Mouse (Mus musculus) adrenal gland, adult (tissue): ENCODE results near the gene Col9a2.

ENCODE experiments used
- DNase-seq, 2 experiments: peaks; one replicate each; pipeline ENCODE4 v3.0.0; 2022 to 2023; ENCODE audit warnings: low spot score in 1 of 2; ENCODE audit not compliant: inconsistent age in 2 of 2

Col9a2 gene

DNA sequence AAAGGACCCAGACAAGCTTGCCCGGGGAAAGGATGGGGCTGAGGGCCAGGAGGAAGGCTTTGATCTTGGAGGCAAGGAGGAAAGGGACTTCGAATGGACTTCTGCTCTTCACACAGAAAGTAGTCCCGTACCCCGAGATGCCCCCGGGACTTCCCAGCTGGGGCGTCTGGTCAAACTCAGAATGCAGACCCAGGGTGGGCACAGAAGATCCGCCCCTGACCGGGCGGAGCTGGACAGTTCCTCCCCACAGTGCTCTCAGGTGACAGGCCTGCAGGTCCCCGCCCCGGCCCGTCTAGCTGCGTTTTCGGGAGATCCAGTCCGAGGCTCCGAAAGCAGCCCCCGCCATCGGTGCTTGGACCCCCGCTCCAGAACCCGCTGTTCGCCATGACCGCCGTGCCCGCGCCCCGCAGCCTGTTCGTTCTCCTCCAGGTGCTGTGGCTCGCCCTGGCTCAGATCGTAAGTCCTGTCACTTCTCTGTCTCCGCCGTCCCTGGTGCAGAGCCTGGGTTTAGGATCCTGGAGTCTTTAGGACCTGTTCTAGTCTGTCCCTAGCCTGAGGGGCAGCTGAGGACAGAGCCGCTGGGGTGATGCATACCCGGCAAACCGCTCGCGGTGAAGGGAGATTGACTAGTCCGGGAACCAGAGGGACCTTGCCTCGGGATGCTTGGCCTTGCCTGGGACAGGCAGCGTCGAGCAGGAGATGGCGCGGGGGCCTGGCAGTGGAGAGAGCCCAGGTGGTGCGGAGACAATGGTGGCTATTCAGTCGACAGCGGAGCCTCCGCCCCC is at the start of gene Col9a2:
Gene Col9a2, plus strand, starts transcription at position 55 of the 785 bp plus-strand sequence.
- no peak for DNase-seq

DNA sequence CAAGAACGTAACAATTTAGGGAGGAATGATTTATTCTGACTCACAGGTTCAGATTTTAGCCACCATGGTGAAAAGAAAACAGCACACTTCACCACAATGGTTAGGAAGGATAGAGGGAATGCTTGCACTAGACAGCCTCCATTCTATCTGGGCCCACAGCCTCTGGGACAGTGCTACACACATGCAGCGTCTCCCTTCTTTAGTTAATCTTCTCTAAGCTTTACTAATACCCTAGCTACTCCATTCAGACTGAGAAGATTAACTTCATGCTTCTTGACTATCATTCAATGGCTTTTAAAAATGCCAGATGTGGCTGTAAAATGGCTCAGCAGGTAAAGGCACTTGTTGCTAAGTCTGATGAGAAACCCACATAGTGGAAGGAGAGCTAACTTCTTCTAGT is 46.9 kb upstream of the Col9a2 start:
- DNase-seq: no peak

DNA sequence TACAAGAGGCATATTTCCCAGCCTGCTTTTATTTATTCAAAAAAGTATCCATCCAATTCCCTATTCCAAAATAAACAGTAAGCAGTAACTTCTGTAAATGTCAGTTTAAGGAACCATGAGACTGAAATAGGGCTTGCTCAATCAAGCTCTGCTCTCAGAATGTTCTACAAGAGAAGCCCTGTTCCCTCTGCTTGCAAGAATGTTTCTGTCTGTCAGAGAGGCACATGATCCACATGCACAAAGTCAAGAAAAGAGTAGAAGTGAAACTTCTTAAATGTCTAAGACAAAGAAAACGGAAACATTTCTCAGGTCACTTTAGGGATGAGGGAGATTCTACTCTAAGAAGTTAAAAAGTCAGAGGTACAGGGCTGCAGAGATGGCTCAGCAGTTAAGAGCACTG is 46.2 kb upstream of the Col9a2 start:
- no peak for DNase-seq

DNA sequence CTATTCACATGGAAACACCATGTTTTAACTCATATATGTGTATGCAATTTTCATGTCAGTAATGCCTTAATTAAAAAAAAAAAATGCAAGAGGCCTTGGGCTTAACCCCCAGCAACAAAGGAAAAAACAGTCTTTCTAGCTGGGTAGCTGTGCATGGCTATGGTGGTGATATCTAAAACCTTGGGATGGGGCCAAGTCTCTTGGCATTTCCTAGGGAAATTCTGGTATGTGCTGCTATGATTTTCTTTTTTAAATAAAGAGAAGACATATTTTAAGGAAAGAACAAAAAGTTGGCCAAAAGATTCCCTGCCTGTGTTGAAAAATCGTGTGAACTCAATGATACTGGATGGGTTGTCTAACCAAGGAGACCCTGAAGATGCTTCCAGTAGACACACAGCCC is 43.3 kb upstream of the Col9a2 start:
- DNase-seq: peak in 1 of 2 experiments; percentile 69

DNA sequence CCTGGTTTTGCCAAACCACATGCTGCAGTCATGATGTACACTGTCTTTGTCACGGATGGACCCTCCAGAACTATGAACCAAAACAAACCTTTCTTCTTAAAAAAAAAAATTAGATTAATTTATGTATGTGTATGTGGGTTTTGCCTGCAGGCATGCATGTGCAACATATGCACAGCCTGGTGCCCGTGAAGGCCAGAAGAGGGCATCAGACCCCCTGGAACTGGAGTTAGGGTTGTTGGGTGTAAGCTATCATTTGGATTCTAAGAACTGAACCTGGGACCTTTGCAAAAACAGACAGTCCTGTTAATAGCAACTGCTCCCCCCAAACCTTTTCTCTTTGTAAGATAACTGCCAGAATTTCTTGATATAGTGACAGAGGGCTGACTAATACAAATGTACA is 38.1 kb upstream of the Col9a2 start:
- no peak for DNase-seq

DNA sequence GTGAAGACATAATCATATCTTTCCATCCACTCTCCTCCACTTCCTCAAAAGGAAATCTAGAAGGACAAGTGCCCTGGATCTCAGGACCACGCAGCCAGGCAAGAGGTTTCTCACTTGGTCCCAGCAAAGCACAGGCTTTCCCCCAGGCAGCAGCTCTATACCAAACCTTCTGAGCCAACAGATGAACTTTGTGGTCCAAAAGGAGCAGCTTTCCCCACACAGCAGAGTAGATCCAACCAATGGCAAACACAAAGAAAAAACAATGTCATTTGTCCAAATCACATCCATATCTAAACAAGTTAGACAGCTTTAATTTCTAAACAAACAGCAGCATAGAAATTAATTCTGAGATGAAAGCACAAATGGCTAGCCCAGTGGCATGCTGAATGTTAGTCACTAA is 37.5 kb upstream of the Col9a2 start:
- DNase-seq: no peak

DNA sequence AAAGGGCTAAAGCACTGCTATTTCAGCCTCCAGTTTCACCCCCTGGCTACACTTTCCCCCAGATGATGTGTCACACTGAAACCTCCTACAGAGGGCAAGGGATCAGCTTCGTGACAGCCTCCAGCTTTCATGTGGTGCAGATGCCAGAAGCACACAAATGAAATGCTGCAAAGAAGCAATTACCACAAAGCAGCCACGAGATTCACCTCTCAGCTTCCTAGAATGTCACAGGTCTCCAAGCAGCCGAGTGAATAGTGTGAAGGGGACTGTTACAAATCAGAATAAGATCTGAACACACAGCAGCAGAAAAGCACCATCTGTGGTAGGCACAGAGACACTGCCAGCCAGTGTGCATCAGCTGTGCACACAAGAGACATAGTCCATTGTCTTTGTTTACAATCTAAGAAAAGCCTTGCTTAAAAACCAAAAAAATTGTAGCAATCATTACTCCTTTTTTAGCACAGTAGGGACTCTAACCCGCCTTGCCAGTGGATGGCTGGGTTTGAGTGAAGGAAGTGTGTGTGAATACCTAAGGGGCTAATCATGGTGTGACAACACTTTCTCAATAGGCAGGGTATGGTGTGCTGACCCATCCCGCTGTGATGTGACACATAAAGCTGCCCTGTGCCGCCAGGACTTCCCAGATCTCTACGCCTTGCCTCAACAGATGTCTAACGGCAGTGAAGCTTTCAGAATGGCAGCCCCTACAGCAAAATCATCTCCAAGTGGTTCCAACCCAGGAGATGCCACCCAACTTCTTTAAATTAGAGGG is 36.6 kb upstream of the Col9a2 start:
- no peak for DNase-seq

DNA sequence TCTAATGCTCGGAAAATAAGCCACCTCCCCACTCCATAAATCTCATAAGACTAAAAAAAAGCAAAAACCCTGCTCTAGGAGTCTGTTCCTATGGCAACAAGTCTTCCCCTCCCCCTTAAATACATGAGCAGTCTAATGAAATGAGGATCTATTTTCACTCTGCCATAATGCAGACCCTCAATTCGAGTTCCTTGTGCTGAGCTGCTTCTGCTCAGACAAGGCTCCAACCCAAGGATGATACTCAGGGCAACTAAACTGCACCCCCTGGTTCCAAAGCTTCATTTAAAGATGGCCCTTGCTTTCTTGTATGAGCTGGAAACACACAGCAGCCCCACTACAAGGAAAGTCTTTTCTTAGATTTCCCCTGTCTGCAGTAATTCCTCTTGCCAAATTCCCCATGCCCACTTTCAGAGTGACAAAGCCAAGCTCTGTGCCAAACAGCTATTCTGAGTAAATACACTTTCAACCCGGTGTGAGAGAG is 35.5 kb upstream of the Col9a2 start:
- DNase-seq: no peak

DNA sequence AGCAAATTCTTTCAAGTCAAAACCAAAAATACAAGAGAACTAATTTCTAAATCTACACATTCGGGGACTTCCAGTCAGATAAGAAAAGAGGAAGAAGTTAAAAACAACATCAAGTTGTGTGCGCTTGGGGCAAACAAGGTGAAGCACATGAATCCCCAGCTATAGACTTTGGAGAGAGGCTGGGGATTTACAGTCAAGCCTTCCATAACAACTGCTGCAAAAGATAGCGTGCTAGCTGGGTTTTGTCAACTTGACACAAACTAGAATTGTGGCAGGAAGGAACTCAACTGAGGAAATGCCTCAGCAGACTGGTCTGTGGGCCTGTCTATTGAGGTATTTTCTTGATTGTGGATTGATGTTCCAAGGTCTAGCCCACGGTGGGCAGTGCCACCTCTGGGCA is 34.5 kb upstream of the Col9a2 start:
- no peak for DNase-seq

DNA sequence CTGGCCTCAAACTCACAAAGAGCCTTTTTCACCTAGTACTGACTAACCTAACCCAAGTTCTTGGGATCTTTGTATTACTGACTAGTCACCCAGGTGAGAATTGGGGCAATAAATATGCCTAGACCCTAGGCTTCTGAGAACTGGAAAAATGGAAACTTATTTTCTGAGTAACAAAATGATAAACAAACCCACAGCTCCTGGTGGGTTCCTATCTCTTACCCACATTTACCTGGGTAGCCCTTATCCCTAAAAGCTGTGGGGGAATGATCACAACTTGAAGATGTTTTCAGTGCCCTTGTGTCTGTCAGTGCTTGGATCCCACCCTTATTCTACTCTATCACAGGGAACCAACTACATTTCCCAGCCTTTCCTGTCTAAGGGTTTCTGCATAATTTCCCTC is 32.2 kb upstream of the Col9a2 start:
- DNase-seq: no peak

DNA sequence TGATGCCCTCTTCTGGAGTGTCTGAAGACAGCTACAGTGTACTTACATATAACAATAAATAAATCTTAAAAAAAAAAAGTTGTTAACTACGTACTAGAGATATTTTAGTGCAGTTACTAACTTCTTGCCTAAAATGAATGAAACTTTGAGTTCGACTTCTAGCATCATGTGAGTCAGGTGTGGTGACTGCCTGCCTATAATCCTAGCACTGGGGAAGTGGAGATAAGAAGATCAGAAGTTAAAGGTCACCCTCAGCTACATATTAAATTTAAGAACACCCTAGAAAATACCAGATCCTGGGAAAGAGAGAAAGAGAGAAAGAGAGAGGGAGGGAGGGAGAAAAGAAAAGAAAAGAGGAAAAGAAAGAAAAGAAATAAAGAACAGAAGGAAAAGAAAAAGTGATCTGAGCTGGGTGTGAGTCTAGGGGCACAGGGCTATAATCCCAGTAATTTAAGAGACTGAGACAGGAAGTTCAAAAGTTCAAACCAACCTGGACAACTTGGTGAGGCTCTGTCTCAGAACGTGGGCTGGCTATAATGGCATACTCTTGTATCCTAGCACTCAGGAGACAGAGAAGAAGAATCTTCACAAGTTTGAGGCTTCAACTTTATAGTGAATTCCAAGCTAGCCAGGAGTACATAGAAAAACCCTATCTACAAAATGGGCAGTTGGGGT is 31.0 kb upstream of the Col9a2 start:
- DNase-seq: no peak

DNA sequence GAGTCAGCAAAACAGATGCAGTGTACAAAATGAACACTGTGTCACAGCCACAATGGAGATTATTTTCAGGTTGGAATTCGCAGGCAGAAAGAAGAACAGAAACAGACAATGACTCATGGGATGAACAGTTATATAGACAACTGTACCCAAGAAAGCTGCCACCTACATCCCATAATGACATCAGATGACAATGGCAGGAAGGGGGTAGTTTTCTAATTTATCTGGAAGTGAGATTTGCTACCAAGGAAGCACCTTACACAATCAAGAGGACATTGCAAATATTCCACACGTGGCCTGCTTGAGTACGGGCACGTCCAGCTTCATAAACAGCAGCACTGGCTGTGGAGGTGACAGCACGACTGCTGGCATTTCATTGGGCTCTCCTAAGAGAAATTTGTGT is 30.0 kb upstream of the Col9a2 start:
- no peak for DNase-seq

DNA sequence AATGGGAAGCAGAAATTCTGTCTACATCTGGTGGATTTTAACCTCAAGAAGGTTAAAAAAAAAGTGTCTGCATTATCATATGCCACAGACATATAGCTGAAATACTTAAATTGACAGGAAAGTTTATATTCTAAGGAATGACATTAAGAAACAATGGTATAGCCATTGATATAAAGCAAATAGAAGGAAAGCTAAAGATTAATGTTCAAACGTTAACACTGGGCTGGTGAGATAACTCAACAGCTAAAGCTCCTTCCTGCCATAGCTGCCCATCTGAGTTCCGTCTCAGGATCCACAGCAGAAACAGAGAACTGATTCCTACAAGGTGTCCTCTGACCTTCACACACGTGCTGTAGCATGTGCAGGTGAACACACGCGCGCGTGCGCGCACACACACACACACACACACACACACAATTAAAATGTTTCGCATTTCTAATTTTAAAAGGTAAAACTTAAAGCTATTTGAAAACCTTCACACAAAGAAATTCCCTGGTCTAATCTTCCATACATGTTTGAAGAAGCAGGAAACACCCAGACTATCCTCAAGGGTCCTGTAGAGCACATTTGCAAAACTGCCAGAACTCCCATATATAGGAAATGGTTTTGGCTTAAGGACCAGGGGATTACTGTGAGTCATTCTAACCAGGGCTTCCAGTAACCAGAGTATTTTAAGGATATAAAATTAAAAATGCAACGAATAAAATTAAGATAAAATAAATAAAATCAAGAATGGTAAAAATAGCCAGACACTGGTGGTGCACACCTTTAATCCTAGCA is 28.2 kb upstream of the Col9a2 start:
- DNase-seq: no peak

DNA sequence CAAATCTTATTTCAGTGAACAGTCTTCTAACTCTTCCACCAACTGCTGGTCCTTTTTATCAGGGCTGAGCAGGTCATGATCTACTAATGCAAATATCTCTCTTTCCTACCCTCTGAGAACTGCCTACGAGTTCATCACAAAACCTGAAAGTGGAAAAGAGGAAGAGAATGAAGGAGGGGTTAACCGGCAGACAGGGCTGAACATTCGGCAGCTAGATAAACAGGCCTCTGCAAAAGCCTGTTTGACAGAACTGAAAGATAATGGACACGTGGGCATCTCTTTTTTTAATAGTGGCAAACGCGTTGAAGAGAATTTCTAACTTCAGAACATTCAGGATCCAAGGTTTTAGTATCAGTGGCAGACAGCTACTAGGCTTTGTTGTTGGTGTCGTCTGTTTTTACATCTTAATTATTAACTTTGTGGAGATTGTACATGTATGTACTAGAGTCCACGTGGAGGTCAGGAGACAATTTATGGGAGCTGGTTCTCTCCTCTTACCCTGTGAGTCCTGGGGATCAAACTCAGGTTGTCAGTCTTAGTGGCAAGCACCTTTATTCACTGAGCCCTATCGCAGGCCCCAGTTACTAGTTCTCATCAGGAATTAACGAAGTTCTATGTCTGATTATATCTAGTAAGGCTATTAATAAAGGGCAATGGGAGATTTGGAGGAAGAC is 24.5 kb upstream of the Col9a2 start:
- no peak for DNase-seq

DNA sequence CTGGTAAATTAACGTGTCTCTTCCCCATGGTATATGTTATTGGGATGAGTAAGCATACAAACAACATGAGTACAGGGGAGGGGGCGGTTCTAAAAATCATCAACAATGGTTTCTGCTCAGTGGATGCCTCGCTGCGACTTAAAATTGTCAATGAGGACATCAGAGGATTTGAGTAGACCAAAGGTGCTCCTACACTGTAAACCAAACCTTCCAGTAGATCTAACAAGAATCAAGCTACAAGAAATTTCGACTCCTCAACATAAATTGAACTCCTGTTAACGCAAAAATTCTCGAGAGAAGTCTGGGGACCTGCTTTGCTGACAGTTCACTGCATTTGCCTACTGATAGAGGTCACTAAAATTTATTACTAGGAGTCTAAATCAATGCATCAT is 23.9 kb upstream of the Col9a2 start:
- no peak for DNase-seq

DNA sequence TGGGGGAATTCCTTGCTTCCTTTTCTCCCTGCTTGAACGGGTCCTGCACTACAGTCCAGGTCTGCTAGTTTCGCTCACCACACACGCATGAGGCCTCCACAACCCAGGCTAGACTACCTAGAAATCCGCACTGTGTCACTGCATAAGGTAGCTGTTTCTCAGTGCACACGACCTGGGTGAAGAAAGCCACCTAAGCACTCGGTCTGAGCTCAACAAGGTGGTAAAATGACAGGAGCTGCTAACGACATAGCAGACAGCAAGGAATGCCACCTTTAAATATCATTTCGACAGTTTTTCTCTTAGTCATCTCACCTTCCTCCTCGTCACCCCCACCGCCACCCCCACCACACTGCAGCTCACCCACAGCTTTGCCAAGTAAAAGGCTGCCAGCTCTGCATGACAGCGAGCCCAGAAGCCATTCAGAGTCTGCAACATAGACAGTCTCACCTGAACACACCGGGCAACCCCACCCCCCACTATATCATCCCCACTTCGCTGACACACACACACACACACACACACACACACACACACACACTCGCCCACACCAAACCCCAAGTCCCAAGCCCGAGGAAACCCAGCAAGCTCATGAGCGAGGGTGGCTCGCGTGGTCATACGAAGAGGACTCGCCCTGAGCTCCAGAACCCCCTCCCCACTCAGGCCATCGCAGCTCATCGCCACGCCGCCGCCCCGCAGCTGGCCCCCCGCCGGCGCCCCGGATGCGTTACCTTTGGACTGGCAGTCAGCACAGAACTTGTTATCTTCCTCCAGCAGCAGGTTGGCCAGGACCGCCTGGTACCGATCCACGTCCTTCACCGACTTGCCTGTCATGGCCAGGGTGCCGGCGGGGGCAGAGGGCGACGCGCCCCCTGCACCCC is 22.9 kb upstream of the Col9a2 start:
- no peak for DNase-seq

DNA sequence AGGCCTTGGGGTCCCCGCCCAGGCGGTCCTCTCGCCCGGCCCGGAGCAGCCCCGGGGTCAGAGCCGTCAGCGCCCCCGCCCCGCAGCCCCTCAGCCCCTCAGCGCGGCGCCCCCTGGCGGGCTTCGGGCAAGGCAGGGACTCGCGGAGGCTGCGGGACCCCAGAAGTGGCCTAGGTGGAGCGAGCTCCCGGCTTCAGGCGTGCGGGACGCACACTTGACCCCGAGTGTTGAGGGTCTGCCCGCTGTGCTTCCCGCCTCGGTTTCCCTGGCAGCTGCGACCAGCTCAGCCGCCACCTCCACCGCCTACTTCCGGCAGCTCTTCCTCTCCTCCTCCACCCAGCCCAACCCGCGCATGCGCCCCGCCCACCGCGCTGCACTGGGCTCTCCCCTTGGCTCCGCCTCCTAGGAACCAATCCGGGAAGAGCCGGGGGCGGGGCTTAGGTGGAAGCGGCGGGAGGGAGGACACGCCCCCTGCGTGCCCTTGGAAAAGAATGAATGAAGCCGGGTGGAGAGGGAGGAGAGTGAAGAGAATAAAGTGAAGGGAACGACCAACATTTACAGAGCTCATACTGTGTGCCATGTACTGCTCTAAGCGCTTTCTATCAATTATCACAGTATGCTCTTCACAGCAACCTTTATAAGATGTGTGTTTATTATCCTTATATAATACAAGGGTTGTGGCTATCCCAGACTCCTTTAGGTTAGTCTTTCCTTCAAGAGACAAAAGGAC is 22.1 kb upstream of the Col9a2 start, which contains the start of gene Smap2:
Gene Smap2, minus strand, starts transcription at position 320 of the 730 bp plus-strand sequence.
- peak; percentile 99 for DNase-seq

DNA sequence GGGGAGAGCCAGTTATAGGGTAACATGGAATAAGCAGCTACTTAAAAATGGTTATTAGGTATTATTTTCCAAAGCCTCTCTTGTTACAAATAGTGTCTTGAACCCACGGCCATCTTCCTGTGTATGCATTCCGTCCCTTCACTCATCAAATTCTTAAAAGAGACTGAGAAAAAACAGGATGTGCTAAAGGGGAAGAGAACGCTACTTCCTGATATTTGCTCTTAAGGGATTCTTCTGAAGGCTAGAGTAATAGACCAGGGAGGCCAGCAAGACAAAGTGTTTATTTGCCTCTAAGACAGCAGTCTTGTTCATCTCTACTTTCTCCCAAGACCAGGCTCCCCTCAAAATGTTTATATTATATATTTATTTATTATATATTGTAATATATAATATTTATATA is 20.9 kb upstream of the Col9a2 start:
- no peak for DNase-seq
